Mouse (Mus musculus): ENCODE data around the gene Cntn1.

The Cntn1 gene

GRCm38 (mm10) chr15:92137026-92137425 is 86.1 kb downstream of the Cntn1 start:
- no peak for ATAC-seq (ENCODE audit: low TSS enrichment)

DNA sequence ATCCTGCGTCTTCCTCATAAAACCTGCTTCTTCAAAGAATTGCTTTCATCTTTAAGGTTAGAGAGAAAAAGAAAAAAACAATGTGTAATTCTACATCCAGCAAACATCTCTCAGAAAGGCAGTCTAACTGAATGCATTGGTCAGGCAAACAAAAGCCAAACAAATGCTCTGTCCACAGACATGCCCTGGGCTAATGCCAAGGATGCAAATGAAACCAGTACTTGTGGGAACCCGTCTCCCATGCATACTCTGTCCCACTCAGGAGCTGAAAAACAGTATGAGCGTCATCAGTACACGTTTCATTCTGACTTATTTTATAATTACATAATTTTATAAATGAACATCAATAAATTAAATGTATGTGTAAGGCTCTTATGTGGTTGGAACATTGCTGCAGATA is 91.0 kb downstream of the Cntn1 start:
- ATAC-seq (ENCODE audit: low TSS enrichment): no peak

GRCm38 (mm10) chr15:92154921-92155320 is 104.0 kb downstream of the Cntn1 start:
- no peak for ATAC-seq (ENCODE audit: low TSS enrichment)

DNA sequence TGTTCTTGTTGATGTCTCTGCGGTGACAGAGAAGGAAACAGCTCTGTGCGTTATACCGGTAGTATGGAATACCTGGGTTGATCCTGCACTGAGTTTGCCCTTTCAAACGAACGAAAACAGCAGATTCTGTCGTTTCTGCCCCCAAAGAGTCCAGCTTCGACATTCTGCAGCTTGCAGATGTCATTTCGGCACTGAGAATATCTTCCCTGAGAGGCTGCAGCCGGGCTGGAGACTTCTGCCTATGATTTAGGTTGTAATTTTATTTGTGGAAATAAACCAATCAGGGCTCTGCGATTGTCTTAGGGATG is 109.8 kb downstream of the Cntn1 start:
- peak; percentile 45 for ATAC-seq (ENCODE audit: low TSS enrichment)

GRCm38 (mm10) chr15:92161163-92162025 is 110.4 kb downstream of the Cntn1 start:
- peak; percentile 58 for ATAC-seq (ENCODE audit: low TSS enrichment)

- ATAC-seq (ENCODE audit: low TSS enrichment): no peak
Measured at GRCm38 (mm10) chr15:92162835-92163234, 111.9 kb downstream of the Cntn1 start.

- ATAC-seq (ENCODE audit: low TSS enrichment): peak; percentile 56; the same call in 1 of the 2 replicates
Measured at GRCm38 (mm10) chr15:92164127-92164526, 113.2 kb downstream of the Cntn1 start.

- peak; percentile 60 for ATAC-seq (ENCODE audit: low TSS enrichment)
Measured at GRCm38 (mm10) chr15:92166266-92166665, 115.3 kb downstream of the Cntn1 start.

GRCm38 (mm10) chr15:92175739-92176138 is 124.8 kb downstream of the Cntn1 start:
- ATAC-seq (ENCODE audit: low TSS enrichment): no peak

- ATAC-seq (ENCODE audit: low TSS enrichment): no peak
Measured at GRCm38 (mm10) chr15:92177413-92177812, 126.4 kb downstream of the Cntn1 start.

- no peak for ATAC-seq (ENCODE audit: low TSS enrichment)
Measured at GRCm38 (mm10) chr15:92185484-92185883, 134.5 kb downstream of the Cntn1 start.

- no peak for ATAC-seq (ENCODE audit: low TSS enrichment)
Measured at GRCm38 (mm10) chr15:92190000-92190399, 139.0 kb downstream of the Cntn1 start.

GRCm38 (mm10) chr15:92200326-92200985 is 149.5 kb downstream of the Cntn1 start:
- no peak for ATAC-seq (ENCODE audit: low TSS enrichment)

GRCm38 (mm10) chr15:92206695-92207094 is 155.7 kb downstream of the Cntn1 start:
- no peak for ATAC-seq (ENCODE audit: low TSS enrichment)

DNA sequence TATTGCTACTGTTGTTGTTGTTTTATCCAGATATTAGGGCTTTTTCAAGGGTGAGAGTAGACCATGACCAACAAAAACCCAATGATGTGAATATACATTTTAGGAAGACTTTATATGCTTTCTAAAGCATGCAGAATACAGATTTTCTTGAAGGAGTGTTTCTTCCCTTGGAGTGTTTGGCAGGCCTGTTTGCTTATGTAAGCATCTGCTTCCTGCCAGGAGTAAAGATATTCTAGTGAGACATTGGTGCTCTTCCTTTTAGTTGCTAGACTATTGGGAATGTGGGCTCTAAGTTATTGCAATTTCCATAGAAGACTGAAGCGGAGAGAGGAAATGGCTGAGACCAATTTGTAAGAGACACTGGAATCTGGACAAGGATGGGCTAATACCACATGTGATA is 158.8 kb downstream of the Cntn1 start:
- ATAC-seq (ENCODE audit: low TSS enrichment): peak; percentile 95

- ATAC-seq (ENCODE audit: low TSS enrichment): no peak
Measured at GRCm38 (mm10) chr15:92210486-92211235, 159.7 kb downstream of the Cntn1 start.

- no peak for ATAC-seq (ENCODE audit: low TSS enrichment)
Measured at GRCm38 (mm10) chr15:92215841-92216240, 164.9 kb downstream of the Cntn1 start.

- ATAC-seq (ENCODE audit: low TSS enrichment): peak; percentile 72; the same call in 1 of the 2 replicates
Measured at GRCm38 (mm10) chr15:92221446-92221845, 170.5 kb downstream of the Cntn1 start.

GRCm38 (mm10) chr15:92231386-92231785 is 180.4 kb downstream of the Cntn1 start:
- peak; percentile 67 for ATAC-seq (ENCODE audit: low TSS enrichment)

DNA sequence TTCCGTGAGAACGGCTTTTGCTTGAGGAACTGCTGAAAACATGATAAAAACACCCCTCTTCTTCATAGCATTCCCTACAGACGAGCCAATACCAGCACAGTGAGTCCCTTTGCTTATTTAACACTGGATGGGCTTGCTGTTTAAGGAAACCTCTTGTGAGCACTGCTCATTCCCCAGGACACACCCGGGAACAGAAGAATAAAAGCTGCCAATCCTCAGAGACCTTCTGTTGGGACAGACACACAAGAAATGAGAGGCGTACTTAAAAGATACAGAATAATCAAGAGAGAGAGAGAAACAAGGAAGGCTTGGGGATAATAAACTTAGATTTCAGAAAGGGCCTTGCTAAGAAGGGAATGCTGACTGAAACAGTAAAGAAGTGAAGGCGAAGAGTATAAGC is 184.9 kb downstream of the Cntn1 start:
- no peak for ATAC-seq (ENCODE audit: low TSS enrichment)

DNA sequence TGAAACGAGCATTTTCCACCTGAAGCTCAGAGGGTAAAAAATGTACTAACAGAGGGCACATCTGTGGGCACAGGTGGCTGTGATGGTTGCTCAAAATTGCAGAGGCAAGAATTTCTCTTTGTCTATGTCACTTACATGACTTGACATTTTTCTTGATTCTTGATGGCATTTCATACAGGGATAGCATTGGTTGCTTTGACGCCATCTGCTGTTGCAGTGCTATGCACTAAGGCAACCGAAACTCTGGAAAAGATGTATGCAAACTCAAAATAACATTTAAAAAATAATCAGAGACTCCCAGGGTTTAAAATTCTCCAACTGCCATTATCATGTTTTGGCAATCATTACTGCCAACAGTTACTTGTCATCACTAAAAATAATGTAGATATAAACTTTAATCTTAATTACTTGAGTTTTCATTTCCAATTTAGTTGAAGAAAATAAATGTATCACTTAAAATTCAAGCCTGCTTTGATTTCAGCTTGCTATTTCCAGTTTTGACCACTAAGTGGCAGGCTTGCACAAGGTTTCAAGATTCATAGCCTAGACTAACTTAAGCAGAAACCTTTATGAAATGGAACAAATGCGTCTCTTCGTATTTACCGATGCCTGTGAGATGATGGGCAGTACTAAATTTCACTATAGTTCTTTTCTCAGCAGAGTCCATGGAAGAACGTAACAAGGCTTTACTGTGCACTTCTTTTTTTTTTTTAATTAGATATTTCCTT is 214.2 kb downstream of the Cntn1 start:
- peak; percentile 76 for ATAC-seq (ENCODE audit: low TSS enrichment)

DNA sequence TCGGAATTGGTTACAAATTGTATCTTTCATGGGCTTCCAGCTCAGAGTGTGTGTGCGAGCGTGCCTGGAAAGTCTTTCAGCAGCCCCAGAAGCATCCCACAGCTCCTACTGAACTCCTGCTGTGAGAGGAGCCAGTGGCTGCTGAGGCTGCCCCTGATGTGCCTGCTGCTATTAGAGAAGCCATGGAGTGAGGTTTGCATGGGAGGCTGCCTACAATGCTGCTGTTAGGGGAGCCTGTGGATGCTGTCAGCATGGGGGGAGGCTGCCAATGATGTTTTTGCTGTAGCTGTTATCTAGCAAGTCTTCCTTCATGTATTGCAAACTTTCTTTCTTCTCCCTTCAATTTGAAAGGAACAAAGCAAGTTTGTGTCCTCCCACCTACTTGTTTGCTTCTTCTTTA is 217.4 kb downstream of the Cntn1 start:
- ATAC-seq (ENCODE audit: low TSS enrichment): no peak

Measured in frontal cortex, adult (tissue).